Mouse (Mus musculus) heart, adult 9 months (tissue): Measurements from ENCODE around the gene Usp37.
A peak's percentile ranks its signal among the peaks of the same experiment; 100 is the strongest.

Experiments used
- DNase-seq, 2 experiments: peaks; one replicate each; pipeline ENCODE4 v3.0.0; 2022; ENCODE audit warnings: low spot score in 2 of 2

Usp37 gene

GRCm38 (mm10) chr1:74460273-74460672 is 83.8 kb downstream of the Usp37 start:
- no peak for DNase-seq

GRCm38 (mm10) chr1:74452611-74453045 is 91.5 kb downstream of the Usp37 start:
- DNase-seq = peak; percentile 45

GRCm38 (mm10) chr1:74444538-74444937 is 99.5 kb downstream of the Usp37 start:
- no peak for DNase-seq

GRCm38 (mm10) chr1:74439166-74439876 is 104.8 kb downstream of the Usp37 start:
- DNase-seq = no peak

DNA sequence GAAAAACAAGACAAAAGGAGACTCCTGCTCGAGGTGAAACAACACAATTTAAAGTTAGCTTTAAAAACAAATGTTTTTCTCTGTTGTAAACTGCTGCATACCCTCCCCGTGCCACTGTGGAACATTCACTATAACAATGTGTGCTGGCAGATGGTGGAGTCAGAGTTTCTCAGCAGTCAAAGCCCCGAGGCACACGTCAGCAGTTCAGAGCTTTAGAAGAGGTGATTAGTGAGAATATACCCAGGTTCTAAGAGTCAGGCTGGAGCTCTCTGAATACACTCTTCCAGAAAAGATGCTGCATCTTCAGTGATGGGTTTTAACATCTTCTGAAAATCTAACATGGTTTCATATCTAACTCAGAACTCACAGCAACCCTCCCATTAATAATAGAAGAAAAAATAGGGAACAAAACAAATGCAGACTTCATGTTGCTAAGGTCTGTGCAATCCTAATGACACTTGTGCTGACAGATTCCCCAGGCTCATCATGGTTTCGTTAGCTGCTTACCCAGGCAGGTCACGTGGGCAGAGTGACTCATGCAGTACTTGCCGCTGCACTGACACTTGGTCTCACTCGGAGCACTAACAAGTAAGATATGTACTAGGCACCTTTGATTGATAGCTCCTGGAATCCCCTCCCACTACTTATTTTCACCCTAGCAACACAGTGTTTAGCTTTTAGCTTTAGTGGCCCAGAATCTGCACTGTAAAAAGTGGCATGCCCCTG is 106.2 kb downstream of the Usp37 start:
- peak; percentile 46 to 47 for DNase-seq

- no peak for DNase-seq
Measured at GRCm38 (mm10) chr1:74435563-74435962, 108.5 kb downstream of the Usp37 start.

DNA sequence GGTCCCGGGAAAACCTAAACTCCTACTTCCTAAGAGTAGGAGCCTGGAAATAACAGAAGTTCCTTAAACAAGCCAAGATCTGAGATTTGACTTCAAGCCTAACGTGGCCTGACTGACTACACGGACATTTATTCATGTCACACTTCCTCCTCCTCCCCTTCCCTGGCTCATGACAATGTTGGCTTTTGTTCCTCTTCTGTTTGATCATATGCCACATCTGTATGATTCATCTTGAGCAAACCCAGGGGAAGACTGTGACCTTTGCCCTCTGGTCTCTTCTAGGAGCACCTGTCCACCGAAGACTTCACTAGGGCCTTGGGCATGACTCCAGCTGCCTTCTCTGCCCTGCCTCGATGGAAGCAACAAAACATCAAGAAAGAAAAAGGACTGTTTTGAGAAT is 109.5 kb downstream of the Usp37 start:
- DNase-seq = peak; percentile 23 to 37

GRCm38 (mm10) chr1:74433220-74433619 is 110.9 kb downstream of the Usp37 start:
- no peak for DNase-seq

- no peak for DNase-seq
Measured at GRCm38 (mm10) chr1:74425845-74426244, 118.2 kb downstream of the Usp37 start.

- no peak for DNase-seq
Measured at GRCm38 (mm10) chr1:74423147-74423546, 120.9 kb downstream of the Usp37 start.

DNA sequence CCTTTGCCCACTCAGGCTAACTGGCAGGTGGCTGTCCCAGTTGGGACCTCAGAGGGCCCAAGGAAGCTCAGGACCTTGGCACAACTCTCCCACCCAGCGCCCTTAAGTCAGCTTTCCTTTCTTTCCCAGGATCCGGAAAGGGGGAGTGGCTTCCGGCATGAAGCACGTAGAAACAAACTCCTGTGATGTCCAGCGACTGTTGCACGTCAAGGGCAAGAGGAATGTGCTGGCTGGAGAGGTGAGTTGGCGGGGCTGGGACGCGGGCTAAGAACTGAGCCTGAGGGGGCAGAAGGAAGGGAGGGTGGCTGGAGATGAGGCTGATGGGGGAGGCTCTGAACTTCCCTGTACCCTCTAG is 124.7 kb downstream of the Usp37 start:
- DNase-seq = peak; percentile 29 to 45

GRCm38 (mm10) chr1:74418747-74419439 is 125.2 kb downstream of the Usp37 start:
- DNase-seq = peak in 1 of 2 experiments; percentile 43

- no peak for DNase-seq
Measured at GRCm38 (mm10) chr1:74415143-74415542, 128.9 kb downstream of the Usp37 start.

DNA sequence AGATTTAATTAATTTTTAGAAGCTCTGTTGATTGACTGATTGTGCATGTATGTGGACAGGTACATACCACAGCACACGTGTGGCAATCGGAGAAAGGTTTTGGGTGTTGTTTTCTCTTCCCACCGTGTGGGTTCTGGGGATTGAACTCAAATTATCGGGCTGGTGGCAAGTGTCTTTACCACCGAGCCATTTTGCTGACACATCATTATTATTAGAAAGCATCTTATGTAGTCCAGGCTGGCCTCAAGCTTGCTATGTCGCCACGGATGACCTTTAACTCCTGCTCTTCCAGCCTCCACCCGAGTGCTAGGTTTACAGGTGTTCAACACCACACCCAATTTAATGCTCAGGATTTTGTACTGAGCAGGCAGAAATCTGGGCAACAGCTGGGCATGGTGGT is 131.4 kb downstream of the Usp37 start:
- DNase-seq = no peak

DNA sequence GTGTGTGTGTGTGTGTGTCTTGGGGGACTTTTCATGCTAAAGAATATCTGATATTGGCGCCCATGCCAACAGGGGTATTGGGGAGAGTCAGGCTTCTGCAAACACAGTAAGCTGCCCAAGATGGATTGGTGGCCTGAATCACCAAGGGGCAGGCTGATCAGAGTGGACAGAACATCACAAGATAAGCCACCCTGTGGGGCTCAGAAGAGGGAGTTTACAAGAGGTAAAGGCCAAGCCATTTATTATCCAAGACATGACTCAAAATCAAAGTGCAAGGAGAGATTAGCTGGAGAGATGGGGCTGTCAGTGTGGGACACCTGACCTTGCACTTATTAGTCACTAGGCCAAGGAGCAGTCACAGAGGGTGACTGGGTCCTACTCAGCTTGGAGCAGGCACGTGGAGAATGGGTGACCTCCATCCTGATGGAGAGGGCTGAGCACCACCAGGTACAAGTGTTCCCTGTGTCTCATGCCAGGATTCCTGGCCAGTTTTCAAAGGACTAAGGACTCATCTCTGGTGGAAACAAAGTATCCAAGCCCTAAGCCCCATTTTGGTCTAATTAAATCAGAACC is 132.2 kb downstream of the Usp37 start:
- no peak for DNase-seq

- no peak for DNase-seq
Measured at GRCm38 (mm10) chr1:74408589-74409504, 135.2 kb downstream of the Usp37 start, which contains the start of gene Vil1. Gene Vil1, plus strand, starts transcription at chr1:74409376.

GRCm38 (mm10) chr1:74404206-74404605 is 139.9 kb downstream of the Usp37 start:
- no peak for DNase-seq

DNA sequence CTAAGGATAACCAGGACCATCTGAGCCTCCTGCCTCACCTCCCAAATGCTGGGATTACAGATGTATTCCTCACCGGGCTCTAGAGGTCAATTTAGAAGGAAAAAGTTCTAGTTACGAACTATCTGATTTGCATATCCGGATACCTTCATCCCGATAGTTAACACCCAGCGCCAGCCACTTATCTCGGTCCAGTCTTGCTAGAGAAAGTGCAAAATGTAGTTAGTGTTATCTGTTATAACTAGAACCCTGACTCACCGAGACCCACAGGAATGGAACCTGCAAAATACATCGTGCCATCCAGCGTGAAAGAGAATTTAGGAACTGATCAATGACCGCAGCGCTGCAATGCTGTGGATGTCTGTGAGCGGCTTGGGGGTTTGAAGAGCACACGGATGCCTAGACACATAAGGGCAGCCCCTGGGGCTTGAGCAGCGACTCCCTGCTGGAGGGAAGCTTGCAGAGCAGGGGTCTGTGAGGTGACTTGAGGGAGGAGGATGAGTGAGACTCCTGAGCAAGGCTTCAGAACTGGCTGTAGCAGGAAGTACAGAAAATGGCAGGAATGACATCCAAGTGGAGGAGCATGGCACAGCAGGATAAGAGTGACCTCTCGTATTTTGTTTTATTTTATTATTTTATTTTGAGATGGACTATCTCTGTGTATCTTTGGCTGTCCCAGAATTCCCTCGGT is 142.9 kb downstream of the Usp37 start:
- DNase-seq = no peak

GRCm38 (mm10) chr1:74400531-74400930 is 143.6 kb downstream of the Usp37 start:
- no peak for DNase-seq

DNA sequence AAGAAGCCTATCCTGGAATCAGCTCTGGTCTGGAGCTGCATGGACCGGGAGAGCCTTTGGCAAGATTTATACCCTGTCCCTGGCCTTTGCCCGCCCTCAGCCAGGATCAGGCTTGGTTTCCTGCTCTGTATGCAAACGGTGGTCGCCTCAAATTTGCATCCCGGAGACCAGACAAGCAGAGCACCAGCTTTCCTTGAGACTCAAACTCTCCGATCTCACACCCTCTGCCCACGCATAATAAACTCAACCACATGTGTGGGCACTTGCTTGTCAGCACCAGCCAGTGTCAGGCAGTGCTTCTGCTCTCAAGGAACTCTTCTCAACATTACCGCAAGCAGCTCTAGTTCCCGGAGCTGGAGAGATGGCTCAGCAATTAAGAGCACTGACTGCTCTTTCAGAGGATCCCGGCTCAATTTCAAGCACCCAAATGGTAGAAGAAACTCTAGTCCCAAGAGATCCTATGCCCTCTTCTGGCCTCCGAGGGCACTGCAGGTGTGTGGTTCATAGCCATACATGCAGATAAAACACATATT is 146.1 kb downstream of the Usp37 start:
- DNase-seq = peak; percentile 71 to 76
